8 mouse cellular contexts compared by ENCODE assay signal in genomic region chr10:81328386-81328785, GRCm38 (mm10). TPM values are rescaled to one million over a fixed set of nuclear protein-coding genes. Genes with fewer than 3 reads are reported as not detected.
DNase-seq lines count a peak whose midpoint lies in the region; ATAC-seq lines count a peak whose summit lies in the region.

Tbxa2r (plus strand) TSS chr10:81328731.

- 0 out of 2 replicates have a peak within 1 kb of the TSS, but pooled peaks have one; percentile 7 for H3K9ac ChIP-seq in midbrain, embryonic 11.5 days (ENCODE audit: low read length)
- no peak within 1 kb of the TSS for H3K9ac ChIP-seq in midbrain, embryonic 15.5 days
- H3K9ac ChIP-seq in intestine, embryonic 14.5 days (ENCODE audit: low read length): peak within 1 kb of the TSS; percentile 34
- no peak within 1 kb of the TSS for H3K9ac ChIP-seq in liver, embryonic 16.5 days (ENCODE audit: low read depth, low read length)
- H3K9ac ChIP-seq in stomach, embryonic 14.5 days (replicated peaks; ENCODE audit: low read depth, low read length): peak within 1 kb of the TSS; percentile 41; the same call in 1 of the 2 replicates

- no peak within 1 kb of the TSS for H3K4me3 ChIP-seq in midbrain, embryonic 11.5 days (ENCODE audit: low read depth, low read length)
- no peak within 1 kb of the TSS for H3K4me3 ChIP-seq in midbrain, embryonic 15.5 days
- peak within 1 kb of the TSS; percentile 29 for H3K4me3 ChIP-seq in intestine, embryonic 14.5 days (ENCODE audit: low read depth, low read length)
- H3K4me3 ChIP-seq in liver, embryonic 16.5 days (ENCODE audit: low read depth, low read length): no peak within 1 kb of the TSS
- peak within 1 kb of the TSS; percentile 26 for H3K4me3 ChIP-seq in stomach, embryonic 14.5 days (ENCODE audit: low read depth, low read length)

- WGBS in midbrain, embryonic 11.5 days: 10% methylated on average over 10 of the region's 10 CpGs
- 11% methylated on average over 10 of the region's 10 CpGs for WGBS in midbrain, embryonic 15.5 days
- WGBS in intestine, embryonic 14.5 days: 8% methylated on average over 10 of the region's 10 CpGs
- 10% methylated on average over 10 of the region's 10 CpGs for WGBS in liver, embryonic 16.5 days (ENCODE audit: insufficient replicate concordance)
- WGBS in stomach, embryonic 14.5 days: 10% methylated on average over 10 of the region's 10 CpGs

- no peak for ATAC-seq in midbrain, embryonic 11.5 days (ENCODE audit: low FRiP score)
- no peak for ATAC-seq in midbrain, embryonic 15.5 days (replicated peaks)
- no peak for ATAC-seq in intestine, embryonic 14.5 days (replicated peaks; ENCODE audit: low FRiP score, low TSS enrichment, low read depth)
- ATAC-seq in liver, embryonic 16.5 days (ENCODE audit: low read depth): peak; percentile 30
- no peak for ATAC-seq in stomach, embryonic 14.5 days (ENCODE audit: insufficient number of reproducible peaks, insufficient read depth, low FRiP score, low read depth)

- H3K4me1 ChIP-seq in midbrain, embryonic 11.5 days (ENCODE audit: control insufficient read depth, insufficient read depth, low read length): no peaks in the 10 kb centered on the region
- H3K4me1 ChIP-seq in midbrain, embryonic 15.5 days: no peaks in the 10 kb centered on the region
- peaks cover 34% of the 10 kb centered on the region for H3K4me1 ChIP-seq in intestine, embryonic 14.5 days (replicated peaks; ENCODE audit: control insufficient read depth, insufficient read depth, low read length)
- peaks cover 8% of the 10 kb centered on the region for H3K4me1 ChIP-seq in liver, embryonic 16.5 days (ENCODE audit: control insufficient read depth, low read depth, low read length)
- peaks cover 28% of the 10 kb centered on the region for H3K4me1 ChIP-seq in stomach, embryonic 14.5 days (ENCODE audit: control insufficient read depth, insufficient read depth, low read length)

- H3K9me3 ChIP-seq in midbrain, embryonic 11.5 days (ENCODE audit: control insufficient read depth, low read length): no peaks in the 10 kb centered on the region
- H3K9me3 ChIP-seq in midbrain, embryonic 15.5 days: no peaks in the 10 kb centered on the region
- no peaks in the 10 kb centered on the region for H3K9me3 ChIP-seq in intestine, embryonic 14.5 days (ENCODE audit: control insufficient read depth, low read length)
- no peaks in the 10 kb centered on the region for H3K9me3 ChIP-seq in liver, embryonic 16.5 days (replicated peaks; ENCODE audit: control insufficient read depth, low read length)
- H3K9me3 ChIP-seq in stomach, embryonic 14.5 days (ENCODE audit: control insufficient read depth, low read depth, low read length): no peaks in the 10 kb centered on the region

- no peak within 1 kb of the TSS for H3K4me2 ChIP-seq in midbrain, embryonic 11.5 days
- H3K4me2 ChIP-seq in midbrain, embryonic 15.5 days: no peak within 1 kb of the TSS
- peak within 1 kb of the TSS; percentile 54 for H3K4me2 ChIP-seq in intestine, embryonic 14.5 days (ENCODE audit: low read length)
- no peak within 1 kb of the TSS for H3K4me2 ChIP-seq in liver, embryonic 16.5 days (ENCODE audit: low read depth, low read length)
- H3K4me2 ChIP-seq in stomach, embryonic 14.5 days (replicated peaks; ENCODE audit: low read depth, low read length): peak within 1 kb of the TSS; percentile 36

- no peak within 1 kb of the TSS for H3K27ac ChIP-seq in midbrain, embryonic 11.5 days (ENCODE audit: low read depth, low read length)
- no peak within 1 kb of the TSS for H3K27ac ChIP-seq in midbrain, embryonic 15.5 days
- peak within 1 kb of the TSS; percentile 94 for H3K27ac ChIP-seq in intestine, embryonic 14.5 days (ENCODE audit: low read depth)
- H3K27ac ChIP-seq in liver, embryonic 16.5 days (ENCODE audit: low read length): peak within 1 kb of the TSS; percentile 56; the same call in 1 of the 2 replicates
- H3K27ac ChIP-seq in stomach, embryonic 14.5 days (ENCODE audit: low read length): peak within 1 kb of the TSS; percentile 85

- no peak for DNase-seq in midbrain, embryonic 11.5 days (ENCODE audit: low spot score, missing footprints)
- peak; percentile 99 for DNase-seq in heart, adult 11 months
- DNase-seq in intestine, embryonic 14.5 days (ENCODE audit: low spot score): no peak
- DNase-seq in urinary bladder, postnatal 25 days (ENCODE audit: low spot score): no peak
- DNase-seq in right cerebral cortex, postnatal 4 days: no peak

- H3K27me3 ChIP-seq in midbrain, embryonic 11.5 days (ENCODE audit: control insufficient read depth, insufficient read depth, low read length): peaks cover 9% of the 10 kb centered on the region
- peaks cover 17% of the 10 kb centered on the region for H3K27me3 ChIP-seq in midbrain, embryonic 15.5 days (replicated peaks)
- H3K27me3 ChIP-seq in intestine, embryonic 14.5 days (replicated peaks; ENCODE audit: control insufficient read depth, insufficient read depth, low read length): 0 out of 2 replicates have a peak, but pooled peaks cover 6% of the 10 kb centered on the region
- H3K27me3 ChIP-seq in liver, embryonic 16.5 days (ENCODE audit: control insufficient read depth, insufficient read depth, low read depth, low read length): peaks cover 4% of the 10 kb centered on the region; the same call in 1 of the 2 replicates
- 0 out of 2 replicates have a peak, but pooled peaks cover 5% of the 10 kb centered on the region for H3K27me3 ChIP-seq in stomach, embryonic 14.5 days (ENCODE audit: control insufficient read depth, insufficient read depth, low read length)

- peaks cover 33% of the 10 kb centered on the region for H3K36me3 ChIP-seq in midbrain, embryonic 11.5 days (ENCODE audit: control insufficient read depth, insufficient read depth, low read length)
- H3K36me3 ChIP-seq in midbrain, embryonic 15.5 days (replicated peaks): peaks cover 28% of the 10 kb centered on the region
- peaks cover 43% of the 10 kb centered on the region for H3K36me3 ChIP-seq in intestine, embryonic 14.5 days (ENCODE audit: control insufficient read depth, insufficient read depth, low read length)
- H3K36me3 ChIP-seq in liver, embryonic 16.5 days (ENCODE audit: control insufficient read depth, insufficient read depth): peaks cover 38% of the 10 kb centered on the region
- H3K36me3 ChIP-seq in stomach, embryonic 14.5 days (ENCODE audit: control insufficient read depth, insufficient read depth, low read length): peaks cover 39% of the 10 kb centered on the region

RNA-seq across cellular contexts. Expression of gene Tbxa2r, which starts in this region (rescaled TPM):
- polyA plus RNA-seq in midbrain, embryonic 11.5 days (2014; fragmentation: Nextera tagmentation; extraction: Ambion mirVana): 2.4 and 2.6 TPM in 2 replicates
- 5.7 and 6.2 TPM in 2 replicates for polyA plus RNA-seq in midbrain, embryonic 15.5 days (2015; fragmentation: Nextera tagmentation; extraction: Ambion mirVana)
- polyA plus RNA-seq in intestine, embryonic 14.5 days (2014; fragmentation: Nextera tagmentation; extraction: Ambion mirVana): 22.3 and 23.6 TPM in 2 replicates
- 4.3 and 4.5 TPM in 2 replicates for polyA plus RNA-seq in liver, embryonic 16.5 days (2015; fragmentation: Nextera tagmentation; extraction: Ambion mirVana)
- polyA plus RNA-seq in stomach, embryonic 14.5 days (2014; fragmentation: Nextera tagmentation; extraction: Ambion mirVana): 23.1 and 23.4 TPM in 2 replicates

Comparison
In these comparisons a context has a peak if more than half of its experiments do, and no peak if none do; other contexts are left out.
1. H3K9ac ChIP-seq: peak in midbrain, embryonic 11.5 days (single experiment), intestine, embryonic 14.5 days (single experiment) and stomach, embryonic 14.5 days (single experiment); none in midbrain, embryonic 15.5 days (single experiment) and liver, embryonic 16.5 days (single experiment).
2. H3K27ac ChIP-seq: peak in intestine, embryonic 14.5 days (single experiment), liver, embryonic 16.5 days (single experiment) and stomach, embryonic 14.5 days (single experiment); none in midbrain, embryonic 11.5 days (single experiment) and midbrain, embryonic 15.5 days (single experiment).
3. H3K4me2 ChIP-seq: peak in intestine, embryonic 14.5 days (single experiment) and stomach, embryonic 14.5 days (single experiment); none in midbrain, embryonic 11.5 days (single experiment), midbrain, embryonic 15.5 days (single experiment) and liver, embryonic 16.5 days (single experiment).
4. H3K4me3 ChIP-seq: peak in intestine, embryonic 14.5 days (single experiment) and stomach, embryonic 14.5 days (single experiment); none in midbrain, embryonic 11.5 days (single experiment), midbrain, embryonic 15.5 days (single experiment) and liver, embryonic 16.5 days (single experiment).